Mouse (Mus musculus) cerebellum, adult 11-12 months (tissue): ENCODE results near the gene Atp2a1.
A peak's percentile ranks its signal among the peaks of the same experiment; 100 is the strongest.

Experiments used
- DNase-seq: peaks from one replicate; pipeline ENCODE4 v3.0.0; 2022

Atp2a1 gene

DNA sequence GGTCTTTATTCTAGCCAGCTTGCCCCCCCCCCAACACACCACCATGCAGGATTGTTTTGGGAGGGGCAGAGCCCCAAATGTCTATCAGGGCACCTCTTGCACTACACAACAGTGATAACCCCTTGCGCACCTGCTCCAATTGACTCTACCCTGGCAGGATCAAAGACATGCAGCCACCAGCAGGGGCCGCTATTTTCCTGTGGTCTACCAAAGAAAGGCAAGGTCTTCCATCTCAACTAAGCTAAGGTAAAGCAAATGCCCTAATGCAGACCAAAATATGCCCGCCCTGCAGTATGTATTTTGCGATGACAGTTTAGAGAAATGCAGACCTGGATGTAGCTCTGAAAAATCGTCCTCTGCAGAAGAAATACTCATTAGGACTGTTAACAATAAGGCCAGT, 63.4 kb downstream of the Atp2a1 start:
- DNase-seq = peak; percentile 71

DNA sequence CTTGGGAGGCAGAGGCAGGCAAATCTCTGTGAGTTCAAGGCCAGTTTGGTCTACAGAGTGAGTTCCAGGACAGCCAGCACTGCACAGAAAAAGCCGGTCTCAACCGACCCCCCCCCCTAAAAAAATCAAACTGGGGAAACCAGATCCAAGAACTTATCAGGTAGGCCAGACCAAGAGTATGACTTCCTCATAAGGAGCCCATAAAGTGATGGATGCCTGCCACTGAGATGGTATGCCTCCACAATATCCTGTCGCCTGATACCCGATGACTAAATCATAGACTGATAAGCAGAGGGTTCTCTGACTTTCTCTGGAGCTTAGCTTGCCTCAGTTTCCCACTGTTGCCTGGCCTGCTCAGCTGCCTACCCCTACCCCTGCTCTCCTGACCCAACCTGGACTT, 65.1 kb downstream of the Atp2a1 start:
- no peak for DNase-seq

DNA sequence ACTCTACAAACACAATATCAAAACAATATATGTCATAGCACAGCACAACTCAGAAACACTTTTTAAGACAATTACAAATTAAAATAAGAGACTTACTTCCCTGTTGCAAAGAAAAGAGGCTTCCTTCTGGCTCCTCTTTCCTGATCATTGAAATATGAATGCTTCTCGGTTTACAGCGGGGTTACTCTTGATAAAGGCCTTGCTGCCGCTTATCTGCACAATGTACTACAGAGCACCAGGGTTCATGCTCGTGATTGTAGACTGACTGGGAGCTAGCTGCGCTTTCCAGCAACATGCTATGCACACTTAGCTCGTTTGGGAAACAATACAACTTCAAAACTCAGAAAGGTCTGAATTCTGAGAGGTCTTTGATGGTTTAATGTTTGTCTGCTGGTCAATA, 65.7 kb downstream of the Atp2a1 start:
- no peak for DNase-seq

DNA sequence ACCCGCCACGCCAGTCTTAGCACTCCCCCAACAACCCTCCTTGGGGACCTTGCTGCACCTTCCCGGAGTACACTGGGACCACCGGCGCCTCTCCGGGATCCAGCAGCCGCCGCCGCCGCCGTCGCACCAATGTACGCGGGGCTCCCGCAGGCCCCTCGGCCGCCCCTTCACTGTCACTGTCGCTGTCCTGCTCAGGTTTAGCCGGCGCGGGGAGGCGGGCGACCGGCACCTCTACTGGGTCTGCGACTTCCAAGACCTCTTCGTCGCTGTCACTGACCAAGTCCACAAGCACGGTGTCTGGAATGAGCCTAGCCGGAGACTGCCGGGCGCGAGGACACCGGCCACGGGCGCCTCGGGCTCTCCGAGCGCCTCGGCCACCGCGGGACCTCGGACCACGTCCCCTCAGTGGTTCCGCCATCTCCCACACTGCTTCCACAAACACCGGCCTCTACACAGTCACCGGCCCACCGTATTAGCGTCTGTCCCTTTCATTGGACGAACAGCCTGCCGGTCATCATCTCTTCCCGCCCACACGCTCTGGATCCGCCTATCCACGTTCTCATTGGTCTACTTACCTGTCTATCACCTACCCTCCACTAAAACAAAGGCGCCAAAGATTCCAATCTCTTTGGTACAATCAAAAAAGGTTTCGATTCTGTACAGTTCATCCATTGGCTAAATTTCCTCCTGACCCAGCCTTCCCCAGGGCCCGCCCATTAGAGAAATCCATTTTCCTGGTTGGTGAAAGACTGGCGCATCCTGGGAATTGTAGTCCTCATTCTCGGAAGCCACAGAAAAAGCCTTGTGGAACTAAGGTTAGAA, 66.4 kb downstream of the Atp2a1 start, which contains the start of gene Nfatc2ip:
Nfatc2ip (minus strand) TSS at position 440 of the 822 bp plus-strand sequence.
- peak; percentile 96 for DNase-seq
